Mouse (Mus musculus): ENCODE measurements around the gene Slc18a3.

The Slc18a3 gene

GRCm38 (mm10) chr14:32464601-32465505 is at the start of gene Slc18a3:
Gene Slc18a3 (minus strand): TSS chr14:32464850.
- DNase-seq, result no peak

DNA sequence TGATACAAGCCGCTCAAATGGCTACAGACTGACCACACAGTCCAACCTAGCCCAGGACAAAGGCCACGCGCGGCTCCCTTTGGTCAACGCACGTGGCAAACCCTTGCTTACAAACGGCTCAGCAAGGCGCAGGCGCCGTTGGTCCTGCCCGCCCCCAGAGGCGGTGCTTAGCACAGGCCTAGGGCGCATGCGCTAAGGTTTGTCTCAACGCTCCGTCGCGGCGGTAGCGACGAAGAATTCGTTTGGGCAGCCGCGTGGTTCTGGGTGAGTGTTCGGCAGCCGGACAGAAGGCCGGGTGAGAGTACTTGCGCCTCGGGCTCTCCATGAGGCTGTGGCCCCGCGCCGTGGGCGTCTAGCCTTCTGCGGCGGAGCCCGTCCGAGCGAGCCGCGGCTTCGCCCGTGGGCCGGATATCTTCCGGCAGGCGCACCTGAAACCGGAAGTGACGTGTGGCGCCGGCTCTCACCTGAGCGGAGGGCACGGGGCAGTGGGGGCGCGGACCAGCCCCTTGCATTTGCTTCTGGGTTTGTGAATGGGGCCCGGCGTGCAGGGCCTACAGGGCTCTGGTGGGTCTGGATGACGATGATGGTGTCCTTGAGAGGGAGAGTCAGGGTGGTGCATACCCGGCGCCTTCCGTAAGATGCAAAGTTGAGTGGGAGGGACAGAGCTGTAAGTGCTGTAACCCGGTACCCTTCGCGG is 48.8 kb upstream of the Slc18a3 start, which contains the start of gene Ercc6:
TSS of gene Ercc6 (plus strand) at position 186 of the 697 bp plus-strand sequence.
- peak; percentile 94 to 95 for DNase-seq

DNA sequence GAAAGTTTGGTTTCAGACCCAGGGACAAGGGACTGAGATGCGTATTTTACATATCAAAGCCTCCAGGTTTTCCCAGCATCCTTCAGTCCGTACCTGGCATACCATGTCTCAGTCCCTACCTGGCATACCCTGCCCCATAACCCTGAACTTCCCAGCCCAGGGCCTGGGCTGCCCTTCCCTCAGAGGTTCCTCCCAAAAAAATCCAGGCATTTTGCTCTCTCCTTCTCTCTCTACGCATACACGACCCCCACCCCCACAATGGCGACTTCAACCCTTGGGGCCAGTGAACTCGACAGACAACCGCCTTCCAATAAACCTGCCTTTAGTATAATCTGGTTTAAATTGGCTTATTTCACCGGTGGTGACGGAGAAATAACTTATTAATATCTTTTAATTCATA is 48.3 kb upstream of the Slc18a3 start:
- DNase-seq, result no peak

DNA sequence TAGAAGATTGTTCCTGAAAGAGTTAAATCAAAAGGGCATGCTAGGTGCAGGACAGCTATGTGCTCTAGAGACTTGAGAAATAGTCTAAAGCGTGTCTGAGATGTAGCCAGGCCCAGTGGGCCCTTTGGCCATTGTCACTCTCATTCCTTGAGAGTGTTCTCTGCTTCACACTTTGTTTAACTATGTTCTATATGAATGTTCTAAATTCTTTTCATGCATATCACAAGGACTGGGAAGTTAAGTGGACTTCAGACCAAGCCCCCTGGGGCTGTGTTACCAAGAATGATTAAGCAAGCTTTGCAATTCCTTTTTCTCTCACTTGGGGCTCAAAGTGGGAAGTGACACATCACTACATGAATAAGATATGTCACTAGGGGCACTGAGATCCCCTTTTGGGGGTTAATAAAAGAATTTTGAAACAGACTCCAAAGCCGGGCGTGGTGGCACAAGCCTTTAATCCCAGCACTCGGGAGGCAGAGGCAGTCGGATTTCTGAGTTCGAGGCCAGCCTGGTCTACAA is 44.9 kb upstream of the Slc18a3 start:
- DNase-seq, result no peak

- no peak for DNase-seq
Observed at GRCm38 (mm10) chr14:32508105-32508835, 43.6 kb upstream of the Slc18a3 start.

DNA sequence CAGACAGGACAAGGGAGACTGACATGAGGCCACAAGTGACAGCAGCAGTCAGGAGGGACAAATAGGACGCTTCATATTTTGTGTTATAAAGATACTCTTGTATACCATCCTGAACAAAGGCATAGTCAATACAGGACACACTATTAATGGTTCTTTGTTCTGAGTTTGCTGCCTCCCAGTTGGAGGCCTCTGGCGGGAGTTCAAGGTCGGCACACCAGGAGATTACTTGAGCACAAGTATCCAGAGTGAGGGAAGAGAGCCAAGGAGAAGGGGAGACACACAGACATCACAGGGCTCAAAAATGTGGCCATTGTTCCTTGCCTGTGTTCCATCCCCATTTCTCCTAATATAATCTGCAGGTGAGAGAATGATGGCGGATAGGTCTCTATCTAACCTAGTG is 42.6 kb upstream of the Slc18a3 start:
- DNase-seq, result no peak

GRCm38 (mm10) chr14:32506329-32506728 is 41.7 kb upstream of the Slc18a3 start:
- no peak for DNase-seq

GRCm38 (mm10) chr14:32503897-32504296 is 39.2 kb upstream of the Slc18a3 start:
- DNase-seq, result no peak

DNA sequence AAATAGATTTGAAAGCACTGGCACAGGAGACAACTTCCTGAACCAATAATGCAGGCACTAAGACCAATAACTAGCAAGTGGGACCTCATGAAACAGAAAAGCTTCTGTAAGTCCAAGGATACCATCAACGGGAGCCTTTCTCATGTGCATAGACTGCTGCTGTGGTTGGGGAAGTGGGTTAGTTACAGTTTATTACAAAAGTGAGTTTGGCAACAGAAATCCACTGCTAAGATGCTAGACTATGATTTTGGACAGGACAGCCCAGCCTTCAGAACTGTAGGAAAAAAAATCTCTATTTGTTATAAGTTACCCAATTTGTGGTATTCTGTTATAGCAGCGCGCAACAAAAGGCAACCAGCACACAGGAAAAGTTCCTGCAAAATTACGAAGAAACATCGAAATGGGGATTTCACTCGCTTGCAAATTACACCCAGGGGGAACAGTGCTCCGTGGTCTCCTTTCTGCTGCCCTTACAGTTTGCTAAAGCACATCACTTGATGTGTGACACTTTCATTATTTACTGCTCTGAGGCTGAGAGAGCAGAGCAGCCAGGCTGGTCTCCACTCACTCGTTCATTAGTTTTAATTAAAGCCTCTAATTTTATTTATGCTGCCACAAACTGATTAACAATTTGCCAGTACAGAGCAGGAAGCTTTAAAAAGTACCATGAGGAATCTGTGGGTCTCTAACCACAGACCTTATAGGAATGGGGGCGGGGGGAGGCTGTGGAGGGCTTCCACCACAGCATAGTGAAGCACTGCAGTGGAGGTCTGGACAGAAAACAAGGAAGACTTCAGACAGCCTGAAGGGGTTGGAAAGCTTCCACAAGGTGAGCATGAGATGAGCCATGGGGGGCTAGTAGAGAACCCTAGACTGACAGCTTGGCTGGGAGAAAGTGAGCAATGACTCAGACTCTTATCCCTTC is 38.4 kb upstream of the Slc18a3 start:
- DNase-seq, result no peak

DNA sequence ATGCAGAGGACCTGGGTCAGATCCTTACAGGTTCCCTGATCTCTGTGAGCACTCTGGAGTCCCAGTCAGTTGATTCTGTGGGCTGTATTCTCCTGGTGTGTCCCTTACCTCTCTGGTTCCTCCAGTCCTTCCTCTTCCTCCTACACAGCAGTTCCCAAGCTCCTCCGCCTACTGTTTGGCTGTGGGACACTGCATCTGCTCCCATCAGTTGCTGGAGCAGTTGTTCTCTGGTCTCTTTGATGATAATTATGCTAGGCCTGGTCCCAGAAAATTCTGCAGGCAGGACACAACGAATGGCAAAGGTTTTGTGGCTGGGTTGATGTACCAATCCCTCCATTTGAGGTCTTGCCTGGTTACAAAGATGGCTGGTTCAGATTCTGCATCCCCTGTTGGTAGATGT is 36.7 kb upstream of the Slc18a3 start:
- DNase-seq, result no peak

DNA sequence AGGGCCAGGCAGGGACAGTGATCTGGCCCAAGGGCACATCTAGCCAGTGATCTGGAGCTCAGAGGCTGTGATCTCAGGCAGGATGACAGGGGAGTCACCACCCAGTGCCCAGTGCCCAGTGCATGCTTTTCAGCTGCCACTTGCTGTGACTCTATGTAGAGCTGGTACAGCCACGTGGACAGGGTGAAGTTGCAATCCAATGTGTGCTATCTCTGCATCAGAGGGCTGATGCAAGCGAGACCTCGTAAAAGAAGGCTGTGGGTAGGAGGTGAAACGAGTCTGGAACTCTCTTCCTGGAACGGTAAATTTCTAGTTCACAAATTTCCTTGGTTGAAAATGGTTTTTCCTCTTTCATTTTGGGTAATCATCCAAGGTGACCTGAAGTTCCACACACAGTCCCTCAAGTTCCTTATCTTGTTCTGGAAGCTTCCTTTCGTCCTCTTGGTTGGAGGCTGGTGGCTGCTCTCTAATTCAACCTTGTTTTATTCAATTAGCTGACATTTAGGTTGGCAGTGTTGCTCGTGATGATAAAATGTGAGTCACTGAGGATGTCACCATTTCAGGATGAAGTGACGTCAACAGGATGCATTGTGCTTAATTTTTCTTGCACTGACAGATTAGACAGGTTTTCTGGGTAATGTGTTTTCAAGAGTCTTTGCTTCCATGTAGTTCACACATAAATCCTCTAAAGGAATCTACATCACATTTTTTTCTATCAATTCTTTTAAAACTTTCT is 31.6 kb upstream of the Slc18a3 start:
- no peak for DNase-seq

GRCm38 (mm10) chr14:32492521-32492920 is 27.9 kb upstream of the Slc18a3 start:
- DNase-seq, result peak in 1 of 2 experiments; percentile 13

DNA sequence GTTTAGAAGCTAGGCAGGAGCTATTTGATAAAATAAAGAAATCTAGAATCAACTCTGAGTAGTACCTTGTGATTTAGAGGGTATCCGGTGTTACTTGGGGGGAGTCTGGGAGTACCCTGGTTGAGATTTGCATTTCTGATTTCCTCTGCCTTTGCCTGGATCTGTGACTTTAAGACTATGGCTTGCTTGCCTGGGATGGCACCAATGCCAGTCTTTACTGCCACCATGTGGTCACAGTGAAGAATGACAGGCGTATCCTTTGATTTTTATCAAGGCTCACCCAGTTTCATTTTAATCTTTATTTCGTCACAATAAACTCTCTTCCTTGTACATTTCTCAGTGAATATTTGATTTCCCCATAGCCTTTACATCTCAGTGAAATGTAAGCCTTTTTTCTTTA is 17.4 kb upstream of the Slc18a3 start:
- peak in 1 of 2 experiments; percentile 22 for DNase-seq

DNA sequence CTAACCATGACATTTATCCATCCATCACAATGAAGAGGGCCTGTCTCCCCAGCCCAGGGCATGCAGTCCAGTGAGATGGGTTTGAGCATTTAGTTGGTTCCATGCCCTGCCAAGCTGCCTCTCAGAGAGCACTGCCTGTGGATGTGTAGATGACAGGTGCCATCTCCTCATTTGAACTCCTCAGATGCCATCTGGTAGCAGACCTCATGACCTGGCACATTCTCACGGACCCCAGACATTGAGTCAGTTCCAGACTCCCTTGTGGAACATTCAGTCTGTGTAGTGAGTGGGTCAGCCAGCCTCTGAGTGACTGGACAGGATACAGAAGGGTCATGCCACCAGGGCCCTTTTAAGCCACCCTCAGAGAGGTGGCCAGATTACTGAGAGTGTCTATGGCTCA is 12.9 kb upstream of the Slc18a3 start:
- DNase-seq, result no peak

- DNase-seq, result no peak
Observed at GRCm38 (mm10) chr14:32476559-32476958, 11.9 kb upstream of the Slc18a3 start.

GRCm38 (mm10) chr14:32472996-32473395 is 8.3 kb upstream of the Slc18a3 start:
- peak in 1 of 2 experiments; percentile 47 for DNase-seq

GRCm38 (mm10) chr14:32467606-32468005 is 3.0 kb upstream of the Slc18a3 start:
- peak; percentile 44 to 64 for DNase-seq

GRCm38 (mm10) chr14:32465889-32466288 is 1.2 kb upstream of the Slc18a3 start, which contains the start of gene Chat:
Gene Chat (minus strand): TSS chr14:32465989.
- DNase-seq, result no peak

DNA sequence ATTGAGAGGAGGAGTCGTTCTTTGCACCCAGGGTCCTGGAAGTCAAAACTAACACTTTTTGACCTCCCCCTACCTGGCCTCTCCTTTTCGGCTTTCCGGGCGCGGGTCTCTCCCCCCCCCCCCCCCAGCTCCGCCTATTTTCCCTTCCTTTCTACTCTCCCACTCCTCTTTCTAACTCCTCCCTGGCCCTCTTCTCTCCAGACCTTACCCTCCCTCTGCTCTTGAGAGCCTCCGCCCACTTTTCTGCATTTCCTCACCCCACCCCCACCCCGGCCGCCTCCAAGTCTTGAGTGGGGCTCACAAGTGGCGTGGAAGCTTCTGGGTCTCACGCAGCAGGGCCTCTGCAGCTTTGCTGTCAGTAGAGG is 838 bp upstream of the Slc18a3 start:
- no peak for DNase-seq

DNA sequence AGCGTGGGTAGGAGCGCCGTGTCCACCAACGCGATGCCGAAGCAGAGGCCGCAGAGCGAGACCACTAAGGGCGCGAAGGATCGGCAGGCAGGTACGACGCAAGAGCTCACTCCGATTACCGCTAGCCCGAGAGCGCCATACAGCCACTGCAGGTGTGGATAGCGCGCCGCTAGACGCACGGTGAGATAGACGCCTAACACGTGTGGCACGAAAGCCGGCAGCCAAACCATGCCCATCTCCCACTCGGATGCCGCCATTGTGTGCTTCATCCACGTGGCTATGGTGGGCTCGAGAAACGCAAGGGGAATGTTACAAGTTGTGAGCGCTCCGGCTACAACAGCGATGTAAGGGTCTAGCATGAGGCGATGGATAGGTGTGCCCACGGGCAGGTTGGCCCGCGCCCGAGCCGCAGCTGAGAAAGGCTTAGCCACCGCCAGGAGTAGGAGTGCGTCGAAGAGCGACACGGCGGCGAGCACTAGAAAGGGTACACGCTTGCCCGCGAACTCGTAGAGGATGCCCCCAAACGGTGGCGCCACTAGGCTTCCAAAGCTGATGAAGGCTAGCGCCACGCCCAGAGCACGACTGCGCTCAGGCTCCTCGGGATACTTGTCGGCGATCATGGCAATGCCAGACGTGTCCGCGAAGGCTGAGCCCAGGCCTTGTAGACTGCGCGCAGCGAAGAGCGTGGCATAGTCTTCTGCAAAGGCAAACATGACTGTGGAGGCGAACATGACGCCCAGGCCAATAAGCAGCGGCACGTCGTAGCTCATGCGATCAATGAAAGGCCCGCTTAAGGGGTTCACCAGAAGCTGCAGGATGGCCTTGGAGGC is 1.2 kb downstream of the Slc18a3 start:
- DNase-seq, result no peak
